Mouse (Mus musculus): ENCODE data around the gene Ror1.

Ror1 gene

DNA sequence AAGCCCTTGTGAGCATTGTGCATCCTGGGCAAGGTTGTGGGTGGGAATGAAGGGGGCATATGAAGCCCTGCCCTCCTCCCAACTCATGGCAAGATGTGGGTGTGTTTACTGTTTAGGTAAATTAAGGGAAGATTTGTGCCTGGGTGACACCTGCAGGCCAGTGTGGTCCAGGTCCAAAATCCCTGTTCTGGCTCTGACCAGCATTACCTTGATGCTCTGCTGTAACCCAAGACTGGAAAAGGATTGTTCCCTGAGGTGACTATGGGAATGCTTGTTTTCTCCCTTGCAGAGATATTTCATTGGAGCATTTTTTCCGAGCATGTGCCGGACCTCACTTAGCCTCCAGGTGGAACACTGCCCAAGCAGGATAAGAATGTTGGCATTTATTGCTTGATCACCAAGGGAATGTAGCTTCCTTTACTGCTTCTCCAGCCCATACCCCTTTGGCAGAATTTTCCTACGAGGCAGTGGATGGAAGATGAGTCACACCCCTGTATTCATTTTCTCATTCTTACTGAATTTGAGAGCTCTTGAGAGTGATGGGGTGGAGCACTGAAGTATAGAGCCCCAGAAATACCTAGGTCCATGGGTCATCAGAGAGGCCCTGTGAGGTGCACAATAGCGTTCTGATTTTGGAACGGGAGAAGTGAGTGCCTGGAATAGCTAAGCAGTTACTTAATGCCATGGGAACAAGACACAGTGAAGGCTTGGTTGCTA, 290.8 kb downstream of the Ror1 start:
- DNase-seq (ENCODE audit: low spot score in 2 of 2) = no peak

DNA sequence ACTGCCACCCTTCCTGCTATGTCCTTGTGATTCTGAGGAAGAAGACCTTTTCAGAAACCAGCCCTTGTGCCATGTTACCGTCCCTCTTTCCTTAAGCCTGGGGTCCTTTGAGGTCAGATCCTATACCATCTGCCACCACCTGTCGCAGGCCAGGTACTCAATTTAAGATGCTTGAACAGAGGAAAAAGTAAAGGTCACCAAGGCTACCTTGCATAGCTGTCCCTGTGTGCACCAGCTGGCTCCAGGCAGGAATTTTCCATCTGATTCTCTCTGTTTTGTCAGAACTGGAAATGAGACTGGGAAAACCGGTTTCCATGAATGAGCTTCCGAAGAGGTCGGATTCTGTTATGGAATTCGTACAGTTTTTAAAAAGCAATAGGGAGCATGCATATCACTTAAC, 294.8 kb downstream of the Ror1 start:
- DNase-seq (ENCODE audit: low spot score in 2 of 2) = no peak

DNA sequence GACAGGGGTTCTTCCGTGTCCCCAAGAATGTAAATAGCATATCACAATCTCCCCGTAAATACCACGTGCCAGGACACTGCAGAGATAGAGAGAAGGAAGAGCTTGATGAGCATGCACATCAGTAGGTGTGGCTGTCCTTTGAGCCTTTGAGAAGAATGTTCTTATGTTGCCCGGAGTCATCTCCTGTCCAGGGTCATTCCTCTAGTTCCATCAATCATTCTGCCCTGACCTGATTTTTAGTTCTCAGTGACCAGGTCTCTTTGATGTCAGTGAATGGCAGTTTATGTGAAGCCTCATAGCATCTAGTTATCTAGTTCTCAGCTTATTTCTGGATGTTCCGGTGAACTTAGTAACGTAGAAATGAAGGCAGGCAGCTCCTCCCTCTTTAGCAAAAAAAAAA, 295.4 kb downstream of the Ror1 start:
- DNase-seq (ENCODE audit: low spot score in 2 of 2) = no peak

DNA sequence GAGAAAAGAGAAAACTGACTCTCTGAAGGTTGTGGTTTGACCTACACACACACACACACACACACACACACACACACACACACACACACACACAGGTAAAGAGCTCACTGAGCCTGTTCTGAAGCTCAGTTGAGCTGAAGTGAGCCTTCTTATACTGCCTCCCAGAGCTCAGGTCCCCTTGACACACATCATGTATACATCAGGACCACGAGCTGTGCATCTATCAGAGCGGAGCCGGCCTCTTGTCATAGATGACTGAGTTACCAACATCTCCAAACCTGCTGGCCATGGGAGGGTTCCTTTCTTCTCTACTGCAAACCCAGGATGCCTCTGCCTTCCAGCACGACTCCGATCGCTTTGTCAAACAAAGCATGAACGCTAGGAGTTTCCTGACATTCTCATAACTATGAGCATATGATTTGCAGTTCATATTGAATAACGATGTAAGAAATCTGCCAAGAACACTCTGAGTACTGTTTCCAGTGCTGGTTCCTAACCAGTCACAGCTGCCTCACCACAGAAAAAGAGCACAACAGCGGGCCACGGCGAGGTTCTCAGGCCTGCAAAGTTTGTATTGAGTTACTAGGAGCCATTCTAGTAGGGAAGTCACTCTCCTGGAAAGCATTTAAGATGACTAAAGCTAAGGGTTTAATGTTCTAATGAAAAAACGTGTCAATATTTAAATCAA, 297.9 kb downstream of the Ror1 start:
- no peak for DNase-seq (ENCODE audit: low spot score in 2 of 2)

DNA sequence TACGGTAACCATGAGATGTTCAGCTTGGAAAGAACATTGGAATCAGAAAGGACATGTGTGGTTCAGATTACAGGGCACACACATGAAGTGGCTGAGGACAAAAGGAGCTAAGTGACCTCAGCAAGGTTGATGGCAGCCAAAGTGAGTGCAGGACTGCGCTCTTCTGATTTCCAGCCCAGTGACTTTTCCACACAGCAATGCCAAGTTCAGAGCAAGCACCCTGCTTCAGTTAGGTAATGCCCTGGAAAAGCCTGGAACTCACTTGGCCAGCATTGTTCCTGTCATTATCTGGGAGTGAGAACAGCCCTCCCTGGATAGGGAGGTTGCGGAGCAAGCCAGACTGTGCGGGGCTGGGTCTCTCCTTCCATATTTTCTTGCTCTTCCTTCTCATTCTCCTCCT, 299.8 kb downstream of the Ror1 start:
- no peak for DNase-seq (ENCODE audit: low spot score in 2 of 2)

DNA sequence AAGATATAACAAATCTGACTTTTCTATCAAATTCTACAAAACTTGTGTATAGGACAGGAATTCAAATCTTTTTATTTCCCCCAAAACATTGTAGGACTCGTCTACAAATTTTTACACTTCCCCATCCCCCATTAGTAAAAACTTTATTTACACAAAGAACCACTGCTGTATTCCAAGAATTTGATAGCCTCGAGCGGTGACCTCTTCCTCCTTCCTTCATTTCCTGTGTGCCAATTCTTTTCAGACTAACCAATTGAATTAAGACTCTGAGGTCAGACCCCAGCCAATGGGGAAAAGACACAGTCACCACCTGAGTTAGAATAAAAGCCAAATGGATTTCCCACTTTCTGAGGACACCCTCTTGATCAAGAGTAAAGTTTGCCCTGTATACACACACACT, 302.5 kb downstream of the Ror1 start:
- no peak for DNase-seq (ENCODE audit: low spot score in 2 of 2)

DNA sequence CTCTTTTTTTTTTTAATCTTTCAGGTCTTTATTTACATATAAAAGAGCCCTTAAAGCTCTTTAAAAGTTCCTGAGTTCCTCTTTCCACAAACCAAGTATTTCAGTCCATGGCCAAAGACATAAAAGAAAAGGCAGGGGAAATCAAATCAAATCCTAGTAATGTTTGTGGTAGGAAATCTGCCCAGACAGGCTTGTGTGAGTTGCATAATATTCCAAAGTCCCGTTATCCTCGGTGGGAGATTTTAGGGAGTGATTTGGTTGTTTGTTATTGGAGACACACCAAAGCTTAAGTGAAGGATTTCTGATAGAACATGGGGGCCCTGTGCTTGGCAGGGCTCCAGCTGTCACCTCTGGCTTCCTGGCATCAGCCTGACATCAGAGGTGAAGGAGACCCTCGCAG, 305.5 kb downstream of the Ror1 start:
- no peak for DNase-seq (ENCODE audit: low spot score in 2 of 2)

DNA sequence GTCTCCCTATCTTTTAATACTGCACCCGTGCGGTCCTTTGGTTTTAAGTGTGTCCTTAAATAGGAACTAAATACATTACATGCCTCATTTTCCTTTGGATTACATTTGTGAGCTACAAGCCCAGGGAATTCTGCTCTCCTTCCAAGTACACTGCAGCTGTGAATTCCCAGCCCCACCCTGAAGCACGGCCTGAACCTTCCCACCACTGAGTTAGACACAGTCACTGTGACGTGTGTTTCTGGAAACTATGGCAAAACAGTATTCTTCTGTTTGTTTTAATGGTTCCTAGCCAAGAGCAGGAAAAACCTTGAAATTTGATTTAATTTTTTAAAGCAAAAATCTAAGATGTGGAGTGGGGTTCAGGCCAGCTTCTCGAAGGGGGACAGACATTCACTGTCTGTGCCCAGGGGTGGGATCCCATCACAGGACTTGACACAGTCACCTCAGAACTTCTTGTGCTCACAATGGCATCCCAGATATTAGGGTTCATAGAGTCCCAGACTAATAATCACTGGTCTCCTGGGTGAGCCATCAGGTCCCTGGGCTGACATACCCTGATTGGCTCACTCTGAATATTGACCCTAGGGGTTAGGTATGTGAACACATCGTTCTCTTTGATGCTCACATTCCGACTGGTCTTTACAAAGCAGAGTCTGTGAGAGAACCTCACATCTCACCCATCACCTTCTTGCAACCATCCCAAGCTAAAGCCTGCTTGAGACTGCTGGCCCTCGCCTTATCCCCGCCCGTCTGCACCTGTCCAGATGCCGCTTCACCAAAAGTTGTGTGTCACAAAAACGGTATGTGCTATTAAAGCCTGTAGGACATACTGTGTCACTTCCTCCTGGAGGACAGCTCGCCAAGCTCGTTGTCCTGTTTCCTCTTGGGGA, 306.2 kb downstream of the Ror1 start:
- DNase-seq (ENCODE audit: low spot score in 2 of 2) = peak in 1 of 2 experiments; percentile 40

DNA sequence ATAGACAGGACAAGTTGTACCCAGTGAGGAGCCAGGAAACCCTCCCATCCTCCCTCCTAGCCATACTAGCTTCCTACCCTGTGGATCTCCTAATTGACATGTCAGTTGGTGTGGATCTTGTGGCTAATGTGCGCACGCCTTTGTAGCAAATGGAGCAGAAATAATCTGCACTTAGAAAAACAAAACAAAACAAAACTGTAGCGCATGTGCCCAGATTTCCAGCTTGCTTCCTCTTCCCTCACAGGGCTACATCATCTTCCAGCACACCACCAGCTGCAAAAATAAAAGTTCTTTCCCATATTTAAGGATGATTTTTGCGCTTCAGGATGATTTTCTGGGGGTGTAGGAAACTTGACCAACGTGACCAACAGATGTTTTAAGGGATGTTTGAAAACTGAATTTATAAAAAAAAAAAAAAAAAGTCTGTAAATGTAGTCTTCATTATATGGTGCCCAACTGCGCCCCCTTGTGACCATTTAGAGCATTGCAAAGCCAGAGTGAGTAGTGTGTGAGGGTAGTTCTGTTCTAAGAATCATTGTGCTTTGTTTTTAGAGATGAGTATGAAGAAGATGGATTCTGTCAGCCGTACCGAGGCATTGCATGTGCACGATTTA, 311.8 kb downstream of the Ror1 start:
- peak; percentile 38 to 73 for DNase-seq (ENCODE audit: low spot score in 2 of 2)

DNA sequence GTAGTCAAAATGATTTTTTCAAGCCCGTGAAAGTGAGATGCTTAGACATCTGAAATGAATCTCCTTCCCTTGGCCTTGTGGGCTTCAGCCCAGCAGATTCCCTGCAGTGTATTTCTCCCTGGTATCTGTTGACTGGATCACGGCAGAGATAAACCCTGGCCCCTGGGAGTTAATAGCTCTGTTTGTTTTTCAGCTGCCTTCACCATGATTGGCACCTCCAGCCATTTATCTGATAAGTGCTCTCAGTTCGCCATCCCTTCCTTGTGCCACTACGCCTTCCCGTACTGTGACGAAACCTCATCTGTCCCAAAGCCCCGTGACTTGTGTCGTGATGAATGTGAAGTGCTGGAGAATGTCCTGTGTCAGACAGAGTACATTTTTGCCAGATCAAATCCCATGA, 313.9 kb downstream of the Ror1 start:
- no peak for DNase-seq (ENCODE audit: low spot score in 2 of 2)

DNA sequence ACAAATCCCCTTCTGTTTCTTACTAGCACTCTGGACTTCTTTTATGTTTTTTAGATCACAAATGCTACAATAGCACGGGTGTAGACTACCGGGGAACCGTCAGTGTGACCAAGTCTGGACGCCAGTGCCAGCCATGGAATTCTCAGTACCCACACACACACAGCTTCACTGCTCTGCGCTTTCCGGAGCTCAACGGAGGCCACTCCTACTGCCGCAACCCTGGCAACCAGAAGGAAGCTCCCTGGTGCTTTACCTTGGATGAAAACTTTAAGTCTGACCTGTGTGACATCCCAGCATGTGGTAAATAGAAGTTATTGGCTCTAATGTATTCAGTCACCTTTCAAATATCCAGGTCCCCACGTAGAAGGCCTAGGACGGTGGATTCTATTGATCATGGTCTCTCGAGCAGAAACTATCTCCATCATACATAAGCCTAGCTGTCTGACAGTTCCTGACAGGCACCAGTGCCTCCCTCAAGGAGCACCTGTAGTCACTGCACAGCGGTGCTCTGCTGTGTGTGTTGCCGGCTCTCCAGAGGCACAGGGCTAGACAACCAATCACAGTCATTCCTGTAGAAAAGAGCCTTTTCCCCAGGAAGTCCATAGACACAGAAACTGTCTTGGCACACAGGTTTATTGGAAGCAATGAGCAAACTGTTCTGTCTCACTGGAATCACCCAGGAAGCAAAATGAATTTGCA, 316.4 kb downstream of the Ror1 start:
- DNase-seq (ENCODE audit: low spot score in 2 of 2) = no peak

DNA sequence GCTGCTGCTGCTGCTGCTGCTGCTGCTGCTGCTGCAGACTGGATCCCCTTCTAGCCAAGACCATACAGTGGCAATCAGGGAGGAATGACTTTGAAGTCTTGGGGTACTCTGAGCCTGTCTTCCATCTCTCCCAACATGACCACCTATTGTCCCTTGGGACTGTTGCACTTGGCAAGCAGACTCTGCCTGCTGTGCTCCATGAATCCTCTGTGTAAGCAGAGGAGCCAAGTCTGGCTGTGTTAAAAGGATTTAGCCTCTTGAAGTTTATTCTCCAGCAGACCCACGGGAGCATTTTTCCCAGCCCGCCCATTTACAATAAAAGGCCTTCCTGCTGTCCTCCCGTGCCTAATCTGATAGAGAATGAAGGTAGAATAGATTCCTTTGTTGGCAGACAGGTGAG, 327.2 kb downstream of the Ror1 start:
- DNase-seq (ENCODE audit: low spot score in 2 of 2) = no peak

DNA sequence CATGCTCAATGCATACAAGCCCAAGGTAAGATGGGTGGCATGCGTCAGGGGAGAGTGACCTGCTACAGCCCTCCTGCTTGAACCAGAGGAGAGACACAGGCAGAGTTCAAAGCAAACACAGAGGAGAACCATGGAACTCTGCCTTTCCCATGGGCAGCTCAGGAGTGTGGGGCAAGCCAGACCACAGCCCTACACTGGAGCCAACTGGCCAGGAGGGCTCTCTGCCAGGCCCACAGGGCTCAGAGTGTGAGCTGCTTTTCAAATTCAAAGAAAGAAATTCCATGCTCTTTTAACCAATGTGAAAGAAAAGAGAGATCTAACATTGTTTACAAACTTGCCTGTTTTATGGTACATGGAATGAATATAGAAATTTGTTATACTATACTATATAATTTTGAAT, 330.5 kb downstream of the Ror1 start:
- no peak for DNase-seq (ENCODE audit: low spot score in 2 of 2)

DNA sequence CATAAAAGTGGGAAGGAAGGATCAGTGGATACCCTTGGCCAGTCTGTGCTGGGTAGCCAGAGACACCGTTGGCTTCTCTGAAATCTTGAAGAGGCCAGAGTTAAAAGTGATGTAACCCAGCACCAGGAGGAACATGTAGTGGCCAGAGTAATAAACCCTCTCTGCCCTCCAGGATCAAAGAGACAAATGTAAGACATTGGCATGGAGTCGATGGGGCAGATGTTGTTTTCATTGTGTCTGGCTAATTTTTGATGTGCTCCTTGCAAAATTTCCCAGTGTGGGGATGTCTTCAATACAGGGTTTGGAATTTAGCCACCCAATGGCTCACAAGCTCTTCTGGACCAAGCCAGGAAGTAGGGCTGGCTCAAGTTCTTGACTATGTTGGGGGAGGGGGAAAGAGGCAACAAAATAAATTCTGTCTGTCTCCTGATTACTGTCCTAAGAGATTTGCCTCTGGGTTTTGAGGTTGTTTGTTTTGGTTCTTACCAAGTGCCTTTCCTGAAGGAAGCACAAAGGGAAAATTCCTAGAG, 333.8 kb downstream of the Ror1 start:
- DNase-seq (ENCODE audit: low spot score in 2 of 2) = no peak

DNA sequence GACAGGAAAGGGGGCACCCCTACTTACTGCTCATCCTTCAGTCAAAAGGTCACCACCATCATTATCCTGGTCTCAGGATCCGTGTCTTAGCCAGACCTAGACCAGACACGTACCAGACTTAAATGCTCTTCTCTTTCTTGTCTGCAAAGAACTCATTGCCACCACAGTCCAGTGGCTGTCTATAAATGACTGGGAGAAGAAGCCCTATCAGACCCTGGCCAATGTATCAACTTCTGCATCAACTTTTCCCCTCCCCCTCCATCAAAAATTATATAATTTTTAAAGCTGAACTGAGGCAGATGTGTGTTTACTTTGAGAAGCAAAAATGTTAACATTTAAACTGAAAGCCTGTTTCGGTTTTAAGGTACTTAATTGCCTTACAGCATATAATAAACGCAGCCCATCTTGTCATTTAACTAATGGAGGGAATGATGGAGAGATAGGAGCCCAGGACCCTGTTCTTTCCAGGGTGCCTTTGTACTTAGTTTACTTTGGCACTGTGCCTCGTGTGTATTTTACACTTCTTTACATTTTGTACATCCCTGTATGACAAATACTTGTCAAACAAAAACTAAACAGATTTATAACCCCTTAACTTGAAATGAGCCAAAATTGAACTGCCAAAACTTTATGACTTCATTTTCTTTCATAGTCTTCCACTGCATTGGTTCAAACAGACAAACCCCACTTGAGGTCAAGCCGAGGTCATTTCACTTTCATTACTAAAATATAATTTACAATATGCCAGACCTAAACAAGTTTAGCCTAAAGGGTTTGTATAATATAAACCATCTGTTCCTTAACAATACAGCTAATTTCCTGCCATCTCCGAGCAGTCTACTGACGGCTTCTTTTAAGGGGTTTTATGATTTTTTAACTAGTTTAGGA, 339.9 kb downstream of the Ror1 start:
- no peak for DNase-seq (ENCODE audit: low spot score in 2 of 2)

DNA sequence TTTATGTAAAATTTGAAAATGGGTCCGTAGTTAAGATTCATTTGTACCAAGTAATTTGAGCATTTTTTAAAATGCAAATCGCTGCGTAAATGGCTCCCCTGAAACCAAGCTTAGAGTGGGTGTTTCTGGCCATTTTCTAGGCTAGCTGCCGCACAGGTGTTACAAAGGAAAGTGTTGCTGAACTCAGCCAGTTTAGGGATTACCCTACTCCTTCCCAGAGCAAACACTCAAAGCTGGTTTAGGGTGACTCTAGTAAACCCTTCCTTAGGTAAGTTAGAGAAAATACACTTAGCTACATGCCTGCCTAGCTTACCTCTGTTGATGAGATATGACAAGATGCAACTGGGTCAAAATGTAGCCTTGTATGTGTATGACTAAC, 340.6 kb downstream of the Ror1 start:
- DNase-seq (ENCODE audit: low spot score in 2 of 2) = no peak

DNA sequence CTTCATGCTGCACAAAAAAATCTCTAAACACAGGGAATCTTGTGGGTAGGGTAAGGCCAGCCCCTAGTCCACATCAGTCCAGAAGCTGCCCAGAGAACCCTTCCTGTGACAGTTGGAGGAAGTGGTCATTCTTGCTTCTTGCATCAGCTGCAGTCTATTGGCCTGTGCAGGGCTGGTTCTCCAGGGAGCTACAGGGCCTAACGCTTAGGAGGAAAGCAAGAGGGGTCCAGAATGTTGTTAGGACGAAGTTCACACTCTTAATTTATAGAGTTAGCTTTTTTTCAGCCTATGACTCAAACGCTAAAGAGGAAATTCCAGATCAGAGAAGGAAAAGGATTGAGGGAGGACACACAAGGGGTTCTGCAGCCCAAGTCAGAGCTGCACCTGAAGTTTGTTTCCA, 351.3 kb downstream of the Ror1 start:
- DNase-seq (ENCODE audit: low spot score in 2 of 2) = no peak

DNA sequence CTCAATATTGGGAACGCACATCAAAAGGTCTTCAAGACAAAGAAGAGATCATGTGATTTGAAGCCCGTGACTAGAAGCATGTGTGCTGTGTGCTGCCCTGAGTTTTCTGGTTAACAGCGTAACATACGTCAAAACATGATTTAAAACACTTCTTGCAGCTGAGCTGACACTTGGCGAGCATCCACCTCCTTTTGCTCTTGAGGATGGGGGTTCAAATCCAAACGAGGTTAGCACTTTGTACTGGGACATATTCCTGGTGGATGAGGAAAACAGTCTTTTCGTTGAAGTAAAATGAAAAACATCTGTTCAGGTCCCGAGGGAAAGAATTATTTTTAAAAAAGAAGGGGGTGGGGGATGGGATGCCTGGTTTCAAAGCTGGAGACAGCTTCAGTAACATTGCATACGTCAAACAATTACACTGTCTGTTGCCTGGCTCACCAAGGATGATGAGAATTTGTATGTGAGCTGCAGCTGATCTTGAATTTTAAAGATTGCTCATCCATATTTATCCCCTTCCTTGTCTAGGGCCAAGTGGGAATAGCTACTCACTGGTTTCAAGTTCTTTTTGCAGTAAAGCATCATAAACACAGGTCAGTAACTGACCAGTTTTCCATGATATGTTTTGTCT, 367.0 kb downstream of the Ror1 start:
- DNase-seq (ENCODE audit: low spot score in 2 of 2) = no peak

DNA sequence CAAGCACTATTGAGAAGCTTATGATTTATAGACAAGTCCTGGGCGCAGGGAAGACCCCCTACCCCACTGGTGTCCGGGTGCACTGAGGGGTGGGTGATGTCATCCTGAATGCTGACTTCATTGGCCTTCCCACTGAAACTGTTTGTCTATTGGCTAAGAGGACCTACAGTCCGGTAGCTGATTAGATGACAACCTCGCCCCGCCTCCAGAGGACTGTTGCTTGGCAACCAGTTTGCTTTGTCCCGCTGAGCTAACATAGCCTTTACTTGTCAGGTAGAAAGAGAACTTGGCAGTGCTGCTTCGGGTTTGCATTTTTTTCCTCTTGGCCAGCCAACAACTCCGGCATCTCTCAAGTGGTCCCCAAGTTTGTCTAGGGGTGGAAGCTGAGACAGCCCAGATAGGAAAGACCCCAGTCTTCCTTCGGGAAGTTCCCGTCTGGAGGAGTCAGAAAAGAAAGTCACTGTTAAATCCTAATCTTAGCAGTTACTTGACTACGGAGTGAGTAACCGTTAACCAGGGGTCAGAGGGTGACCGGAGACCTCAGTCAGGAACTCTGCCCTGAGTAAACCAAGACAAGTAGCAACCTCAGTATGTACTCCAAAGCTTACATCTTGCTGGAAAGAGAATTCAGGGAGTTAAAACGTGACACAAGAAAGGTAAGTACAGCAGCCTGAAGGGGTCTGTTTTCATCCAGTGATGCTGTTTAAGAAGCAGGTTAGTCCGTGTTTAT, 383.2 kb downstream of the Ror1 start, which contains the start of gene Ube2u:
Ube2u (plus strand) TSS at position 258 of the 730 bp plus-strand sequence.
- no peak for DNase-seq (ENCODE audit: low spot score in 2 of 2)

Measured in spleen, postnatal 4 days (tissue).